Mouse (Mus musculus) macrophage (primary cell): ENCODE results near the gene Unc13c. TPM values are rescaled to one million over a fixed set of nuclear protein-coding genes. Genes with fewer than 3 reads are reported as not detected.

Source experiments
- H3K27ac ChIP-seq: fragments of 350-480 bp; formaldehyde crosslinking; 2 replicates; pipeline ENCODE4 v1.9.0; 2021
- H3K36me3 ChIP-seq: fragments of 350-480 bp; formaldehyde crosslinking; 2 replicates; pipeline ENCODE4 v1.9.0; 2021; ENCODE audit errors: inconsistent target
- H3K4me3 ChIP-seq: fragments of 350-480 bp; formaldehyde crosslinking; 2 replicates; pipeline ENCODE4 v1.9.0; 2021; ENCODE audit errors: inconsistent target
- H3K79me2 ChIP-seq: fragments of 350-480 bp; formaldehyde crosslinking; 2 replicates; pipeline ENCODE4 v1.9.0; 2021; ENCODE audit errors: inconsistent target
- WGBS: methylation state at CpG from one replicate; pipeline ENCODE4 v1.1.7; 2026; ENCODE audit warnings: inconsistent platforms; ENCODE audit not compliant: missing documents; 5-methylcytosine and 5-hydroxymethylcytosine counted together
- polyA plus RNA-seq: library from polyadenylated mRNA; stranded (reverse); fragments of 250-400 nt; gene quantifications from 3 replicates; pipeline ENCODE4 v1.2.4, GENCODE M21; 2018; ENCODE audit warnings: inconsistent platforms

Unc13c gene
- polyA plus RNA-seq, 1 experiment from 2014 or later, result not detected

DNA sequence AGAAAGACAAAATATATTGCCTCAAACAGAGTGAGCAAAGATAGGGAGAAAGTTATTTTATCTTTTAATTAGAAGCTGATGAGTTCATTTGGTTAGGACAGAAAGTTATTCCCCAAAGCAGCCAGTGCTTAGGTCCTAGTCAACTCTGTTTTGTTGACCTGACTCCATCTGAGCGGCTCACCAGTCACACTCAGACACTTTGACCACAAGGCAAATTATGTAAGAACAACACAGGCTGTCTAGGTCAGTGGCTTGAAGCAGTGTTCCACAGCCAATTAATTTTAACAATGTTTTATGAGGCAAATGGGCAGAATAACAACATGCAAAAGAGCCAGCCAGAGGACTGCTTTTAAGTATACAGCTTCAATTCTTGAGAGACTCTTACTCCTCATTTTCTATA, 343.6 kb downstream of the Unc13c start:
- Histone ChIP-seq H3K4me3 (no peak overlapping the region), H3K27ac (no peak overlapping the region), H3K79me2 (no peaks in the 10 kb centered on the region), H3K36me3 (no peaks in the 10 kb centered on the region)
- WGBS, result 69% methylated on average over 1 of the region's 1 CpGs

DNA sequence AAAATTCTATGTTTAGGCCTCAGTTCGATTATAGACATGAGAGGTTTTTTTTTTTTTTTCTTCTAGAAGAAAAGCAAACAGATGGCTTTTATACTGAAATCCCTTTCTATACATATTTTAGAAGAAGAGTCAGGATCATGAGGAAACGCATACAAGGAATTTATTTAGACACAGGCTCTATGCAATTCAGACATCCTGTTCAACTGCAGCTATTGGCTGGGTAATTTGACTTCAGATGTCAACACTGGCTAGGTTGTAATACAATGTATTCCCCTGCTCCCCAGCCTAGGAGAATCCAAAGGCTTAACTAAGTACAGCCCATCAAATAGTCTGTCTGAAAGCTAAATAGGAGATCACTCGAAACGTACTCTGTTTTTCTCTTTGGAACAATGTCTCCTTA, 355.9 kb downstream of the Unc13c start:
- Histone ChIP-seq H3K79me2 (no peaks in the 10 kb centered on the region), H3K4me3 (no peak overlapping the region), H3K36me3 (no peaks in the 10 kb centered on the region), H3K27ac (no peak overlapping the region)
- WGBS, result 81% methylated on average over 4 of the region's 4 CpGs

GRCm38 (mm10) chr9:73603921-73604320, 364.8 kb downstream of the Unc13c start:
- no peaks in the 10 kb centered on the region for H3K79me2 ChIP-seq
- no peaks in the 10 kb centered on the region for H3K36me3 ChIP-seq
- no peak overlapping the region for H3K27ac ChIP-seq
- no peak overlapping the region for H3K4me3 ChIP-seq
- WGBS, result 46% methylated on average over 1 of the region's 1 CpGs

- H3K79me2 ChIP-seq, result no peaks in the 10 kb centered on the region
- no peak overlapping the region for H3K27ac ChIP-seq
- no peaks in the 10 kb centered on the region for H3K36me3 ChIP-seq
- 74% methylated on average over 4 of the region's 4 CpGs for WGBS
- no peak overlapping the region for H3K4me3 ChIP-seq
These were observed 403.2 kb downstream of the Unc13c start for GRCm38 (mm10) chr9:73565558-73565957.

DNA sequence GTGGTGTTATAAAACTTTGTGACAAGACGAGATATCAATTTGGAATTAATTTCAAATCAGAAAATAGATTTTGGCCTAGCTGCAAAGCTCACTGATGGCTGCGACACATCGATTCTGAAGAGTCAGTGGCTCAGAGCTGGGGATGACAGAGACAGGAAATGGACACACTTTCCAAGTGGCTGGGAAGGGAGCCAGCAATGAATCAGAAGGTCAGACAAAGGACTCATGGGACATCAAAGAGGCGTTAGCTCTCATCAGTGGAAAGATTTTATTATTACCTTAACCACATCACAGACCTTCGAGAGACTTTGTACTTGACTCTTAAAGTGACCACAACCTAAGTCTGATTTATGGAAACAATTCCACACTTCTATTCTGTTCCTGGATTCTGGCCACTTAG, 408.7 kb downstream of the Unc13c start:
- H3K4me3 ChIP-seq, result no peak overlapping the region
- H3K36me3 ChIP-seq, result no peaks in the 10 kb centered on the region
- no peak overlapping the region for H3K27ac ChIP-seq
- 64% methylated on average over 5 of the region's 5 CpGs for WGBS
- no peaks in the 10 kb centered on the region for H3K79me2 ChIP-seq

DNA sequence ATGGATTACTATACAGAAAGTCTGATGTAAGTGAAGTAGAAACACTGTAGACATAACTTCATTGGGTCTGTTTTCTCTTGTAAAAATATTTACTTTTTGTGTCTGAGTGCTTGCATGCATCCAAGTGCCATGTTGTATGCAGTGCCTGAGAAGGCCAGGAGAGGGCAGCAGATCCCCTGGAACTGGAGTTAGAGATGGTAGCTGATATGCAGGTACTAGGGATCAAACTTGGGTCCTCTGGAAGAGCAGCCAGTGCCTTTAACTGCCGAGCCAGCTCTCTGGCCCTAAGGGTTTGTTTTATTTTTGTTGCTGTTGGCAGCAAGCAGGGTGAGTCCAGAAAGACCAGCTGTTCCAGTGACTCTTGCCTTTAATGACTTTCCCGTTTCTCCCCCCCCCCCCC, 411.0 kb downstream of the Unc13c start:
- H3K27ac ChIP-seq, result no peak overlapping the region
- H3K36me3 ChIP-seq, result no peaks in the 10 kb centered on the region
- no peak overlapping the region for H3K4me3 ChIP-seq
- no peaks in the 10 kb centered on the region for H3K79me2 ChIP-seq
- 60% methylated on average over 1 of the region's 2 CpGs for WGBS

DNA sequence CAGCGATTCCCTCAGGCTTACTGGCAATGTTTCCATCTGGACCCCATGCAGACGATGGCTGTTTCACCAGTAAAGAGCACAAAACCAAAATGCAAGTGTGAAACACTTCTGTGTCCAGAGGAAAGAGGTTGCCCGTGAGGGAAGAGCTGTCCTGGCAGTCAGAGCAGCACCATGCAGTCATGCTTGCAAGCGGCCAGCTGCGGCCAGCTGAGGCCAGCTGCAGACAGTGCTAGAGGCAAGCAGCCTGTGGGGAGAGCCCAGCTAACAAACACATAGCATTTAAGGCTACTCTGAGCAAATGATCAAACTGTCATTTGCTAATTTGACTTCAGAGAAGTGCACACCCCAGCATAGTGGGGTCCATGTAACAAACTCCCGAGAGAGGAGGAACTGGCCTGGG, 413.4 kb downstream of the Unc13c start:
- 95% methylated on average over 6 of the region's 6 CpGs for WGBS
- Histone ChIP-seq H3K79me2 (no peaks in the 10 kb centered on the region), H3K36me3 (no peaks in the 10 kb centered on the region), H3K27ac (no peak overlapping the region), H3K4me3 (no peak overlapping the region)

- H3K36me3 ChIP-seq, result no peaks in the 10 kb centered on the region
- H3K79me2 ChIP-seq, result no peaks in the 10 kb centered on the region
- H3K27ac ChIP-seq, result no peak overlapping the region
- 65% methylated on average over 3 of the region's 3 CpGs for WGBS
- no peak overlapping the region for H3K4me3 ChIP-seq
These were observed 496.2 kb downstream of the Unc13c start for GRCm38 (mm10) chr9:73472568-73472967.

- WGBS, result 92% methylated on average over 2 of the region's 2 CpGs
These were observed 506.7 kb downstream of the Unc13c start for GRCm38 (mm10) chr9:73462027-73462426.

DNA sequence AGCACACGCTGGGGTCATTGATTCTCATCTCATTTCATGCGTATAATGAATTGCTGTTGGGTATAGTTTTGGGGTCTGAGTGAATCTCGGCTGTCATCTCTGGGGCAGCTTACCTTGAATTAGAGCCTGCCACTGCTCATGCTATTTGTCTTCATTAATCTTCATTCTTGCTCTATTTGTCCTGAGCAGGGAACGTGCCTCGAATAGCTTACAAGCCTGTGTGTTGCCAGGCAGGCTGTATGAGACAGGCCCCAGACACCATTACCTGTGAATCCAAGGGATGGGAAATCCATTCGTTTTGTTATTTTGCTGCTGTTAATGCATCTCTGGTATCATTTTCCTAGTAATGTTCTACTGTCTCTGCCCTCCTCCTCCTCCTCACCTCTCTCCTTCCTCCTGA, 518.8 kb downstream of the Unc13c start:
- 87% methylated on average over 6 of the region's 6 CpGs for WGBS
- Histone ChIP-seq H3K27ac (no peak overlapping the region), H3K79me2 (no peaks in the 10 kb centered on the region), H3K36me3 (no peaks in the 10 kb centered on the region), H3K4me3 (no peak overlapping the region)

More at GRCm38 (mm10) chr9:73462027-73462426, 506.7 kb downstream of the Unc13c start:
- H3K4me3 ChIP-seq, result no peak overlapping the region
- no peak overlapping the region for H3K27ac ChIP-seq
- no peaks in the 10 kb centered on the region for H3K79me2 ChIP-seq
- no peaks in the 10 kb centered on the region for H3K36me3 ChIP-seq

GRCm38 (mm10) chr9:73449216-73449615, 519.5 kb downstream of the Unc13c start:
- Histone ChIP-seq H3K4me3 (no peak overlapping the region), H3K79me2 (no peaks in the 10 kb centered on the region), H3K27ac (no peak overlapping the region), H3K36me3 (no peaks in the 10 kb centered on the region)

DNA sequence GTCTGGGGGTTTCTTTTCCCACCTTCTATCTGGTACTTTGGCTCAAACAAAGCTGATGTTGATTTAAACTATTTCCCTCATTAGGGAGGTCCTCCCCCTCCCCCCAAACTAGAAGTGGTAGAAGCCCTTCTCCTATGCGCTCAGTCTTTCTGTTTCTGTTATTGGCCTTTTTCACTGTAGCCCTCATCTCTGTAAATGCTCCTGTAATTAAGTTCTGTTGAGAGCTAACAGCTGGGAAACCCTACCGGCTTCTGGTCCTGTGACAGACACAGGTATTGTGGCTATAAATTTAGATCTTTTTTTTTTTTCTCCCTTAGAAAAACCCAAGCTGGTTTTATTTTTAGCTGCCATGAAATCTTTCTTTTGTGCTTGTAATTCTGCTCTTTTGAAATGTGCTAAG, 536.8 kb downstream of the Unc13c start:
- Histone ChIP-seq H3K36me3 (no peaks in the 10 kb centered on the region), H3K79me2 (no peaks in the 10 kb centered on the region), H3K4me3 (no peak overlapping the region), H3K27ac (no peak overlapping the region)
- WGBS, result 65% methylated on average over 1 of the region's 2 CpGs

Other genes starting within 250 kb of the Unc13c start
- gene Wdr72, start 141.4 kb upstream of the Unc13c start, polyA plus RNA-seq, result not detected in 3 replicates